Mouse (Mus musculus) G1E (cell line): ENCODE measurements at regions not wholly inside any gene's neighbourhood (a gene's known extent, or its start where the extent isn't known, plus 50 kb on each side); places are given as distances from the start of the nearest gene placed in this dataset.

Source experiments
- CTCF ChIP-seq: IDR thresholded peaks from 2 replicates; pipeline ENCODE4 v1.5.1; 2012; ENCODE audit warnings: low read depth, low read length, inconsistent platforms, mixed read lengths
- GATA1 ChIP-seq: IDR thresholded peaks from 2 replicates; pipeline ENCODE4 v1.6.1; 2012; ENCODE audit warnings: borderline replicate concordance, low read length, inconsistent platforms, mixed read lengths
- GATA2 ChIP-seq: IDR thresholded peaks from 2 replicates; pipeline ENCODE4 v1.6.1; 2012; ENCODE audit warnings: low read depth, low read length, inconsistent platforms, borderline replicate concordance
- TAL1 ChIP-seq: conservative IDR thresholded peaks from 2 replicates; pipeline ENCODE4 v1.6.1; 2012; ENCODE audit warnings: low read depth, low read length, inconsistent platforms, mixed read lengths

GRCm38 (mm10) chr5:118951067-118951466 lies 390.6 kb downstream of the Med13l start:
- no peak for TF ChIP-seq CTCF
- no peak for TF ChIP-seq TAL1
- no peak for TF ChIP-seq GATA1
- no peak for TF ChIP-seq GATA2
